Mouse (Mus musculus): ENCODE data around the gene Ehhadh.

Gene Ehhadh

GRCm38 (mm10) chr16:21735638-21736037 lies 52.0 kb downstream of the Ehhadh start:
- DNase-seq (ENCODE audit: low spot score in 2 of 2): no peak

GRCm38 (mm10) chr16:21727897-21728364 lies 59.7 kb downstream of the Ehhadh start:
- peak; percentile 53 to 62 for DNase-seq (ENCODE audit: low spot score in 2 of 2)

- no peak for DNase-seq (ENCODE audit: low spot score in 2 of 2)
Measured at GRCm38 (mm10) chr16:21727421-21727820, 60.2 kb downstream of the Ehhadh start.

GRCm38 (mm10) chr16:21724261-21724660 lies 63.3 kb downstream of the Ehhadh start:
- DNase-seq (ENCODE audit: low spot score in 2 of 2): no peak

- no peak for DNase-seq (ENCODE audit: low spot score in 2 of 2)
Measured at GRCm38 (mm10) chr16:21719770-21720169, 67.8 kb downstream of the Ehhadh start.

- no peak for DNase-seq (ENCODE audit: low spot score in 2 of 2)
Measured at GRCm38 (mm10) chr16:21714516-21714915, 73.1 kb downstream of the Ehhadh start.

Data from urinary bladder, adult 18-20 months (tissue).